Mouse (Mus musculus): ENCODE measurements around the gene 2610318N02Rik. TPM values are rescaled to one million over a fixed set of nuclear protein-coding genes. Genes with fewer than 3 reads are reported as not detected.

The 2610318N02Rik gene
- polyA plus RNA-seq (2012) = 9.2 and 12.9 TPM in 2 replicates

DNA sequence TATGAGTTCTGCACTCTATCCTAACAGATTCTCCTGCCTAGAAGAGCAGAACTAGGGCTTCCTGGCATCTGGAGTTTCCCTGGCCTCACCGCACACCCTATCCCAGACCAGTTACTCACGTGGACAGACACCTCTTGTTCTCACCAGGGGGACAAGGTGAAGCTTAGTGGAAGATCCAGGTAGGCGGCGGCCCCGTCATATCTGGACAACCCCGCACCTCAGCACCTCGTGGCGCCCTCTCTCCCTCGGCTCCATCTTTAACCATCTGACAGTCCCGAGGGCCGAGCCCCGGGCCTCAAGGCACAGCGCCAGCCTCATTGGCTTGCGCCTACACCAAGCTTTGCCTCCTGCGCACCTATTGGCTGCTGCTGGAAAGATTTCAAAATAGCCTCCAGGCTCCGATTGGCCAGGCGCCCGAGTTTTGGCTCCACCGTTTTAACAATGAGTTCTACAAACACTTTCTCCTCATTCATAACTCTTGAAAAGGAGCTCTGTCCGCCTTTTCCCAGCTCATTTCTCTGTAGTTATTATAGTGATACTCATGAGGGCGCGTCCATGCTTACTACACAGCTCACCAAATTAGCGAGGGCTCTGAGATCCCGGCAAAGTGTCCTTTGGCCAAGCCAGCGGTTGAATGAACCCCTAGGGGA is at the start of gene 2610318N02Rik:
Gene 2610318N02Rik, minus strand, starts transcription at position 297 of the 650 bp plus-strand sequence.
- TF ChIP-seq GATA1 (IDR thresholded peaks at IDR 0.05; ENCODE audit: low read length) = no peak

DNA sequence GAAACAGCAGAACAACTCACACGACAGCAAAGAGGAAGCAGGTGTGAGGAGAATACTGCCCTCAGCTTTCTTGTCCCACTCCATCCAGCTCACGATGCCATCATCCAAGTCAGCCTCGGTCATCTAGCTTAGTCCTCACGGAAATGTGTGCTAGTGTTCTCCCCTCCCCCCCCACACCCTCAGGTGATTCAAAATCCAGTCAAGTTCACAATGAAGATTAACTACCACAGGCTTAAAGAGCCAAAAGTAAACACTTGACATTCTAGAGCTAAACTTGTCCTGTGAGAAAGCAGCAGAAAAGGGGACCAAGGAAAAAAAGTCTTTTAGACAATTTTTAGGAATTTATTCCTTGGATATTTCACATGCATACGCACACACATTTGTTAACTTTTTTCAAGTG is 43.1 kb upstream of the 2610318N02Rik start:
- TF ChIP-seq GATA1 (IDR thresholded peaks at IDR 0.05; ENCODE audit: low read length) = no peak

DNA sequence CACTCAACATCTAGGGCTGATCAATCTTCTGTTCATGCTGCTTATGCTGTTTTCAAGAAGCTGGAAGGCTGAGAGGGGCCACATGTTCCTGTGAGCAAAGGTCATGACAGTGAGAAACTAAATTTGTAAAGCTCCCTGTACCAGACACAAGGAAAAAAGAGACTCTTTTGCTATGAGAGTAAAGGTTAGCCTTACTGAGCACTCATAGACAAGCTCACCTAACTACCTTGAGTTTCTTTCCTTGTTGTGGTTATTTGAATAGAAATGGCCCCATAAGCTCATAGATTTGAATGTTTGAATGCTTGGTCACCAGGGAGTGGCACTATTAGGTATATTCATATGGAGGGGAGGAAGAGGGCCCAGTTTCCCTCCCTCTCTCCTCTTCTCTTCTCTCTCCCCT is 42.2 kb upstream of the 2610318N02Rik start:
- TF ChIP-seq GATA1 (IDR thresholded peaks at IDR 0.05; ENCODE audit: low read length) = no peak

DNA sequence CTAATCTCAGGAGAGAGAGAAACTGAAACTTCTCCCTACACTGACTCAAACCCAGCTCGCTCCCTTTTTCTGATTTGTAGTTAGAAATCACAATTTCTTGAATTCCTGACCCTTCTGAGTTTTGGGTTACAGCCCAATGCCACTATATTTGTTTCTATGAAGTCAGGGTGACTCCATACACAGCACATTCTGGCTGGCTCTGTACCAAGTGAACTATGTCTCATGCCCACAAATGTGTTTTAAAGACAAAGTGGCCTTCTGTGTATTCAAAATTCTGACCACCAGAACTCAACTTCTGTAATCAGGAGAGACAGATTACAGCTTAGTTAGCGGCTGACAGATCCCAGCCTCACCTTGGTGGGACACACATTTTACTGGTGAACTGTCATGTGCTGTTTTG is 29.4 kb upstream of the 2610318N02Rik start:
- no peak for TF ChIP-seq GATA1 (IDR thresholded peaks at IDR 0.05; ENCODE audit: low read length)

DNA sequence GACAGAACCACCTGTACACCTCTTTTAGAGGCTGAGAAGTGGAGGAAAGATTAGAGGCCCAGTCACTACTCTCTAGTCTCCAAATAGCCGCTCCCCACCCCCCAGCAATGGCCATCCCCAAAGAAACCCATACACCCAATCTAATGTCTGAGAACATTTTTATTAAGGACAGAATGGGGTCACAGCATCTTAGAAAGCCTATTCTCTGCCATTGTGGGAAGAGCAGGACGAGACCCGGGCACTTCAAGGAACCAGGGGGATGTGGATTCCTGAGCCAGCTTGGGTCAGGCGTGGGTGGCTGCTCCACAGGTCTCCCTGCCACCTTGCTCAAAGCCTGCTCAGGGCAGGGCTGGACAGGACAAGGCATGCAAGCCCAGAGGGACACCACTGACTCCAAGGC is 26.9 kb upstream of the 2610318N02Rik start:
- TF ChIP-seq GATA1 (IDR thresholded peaks at IDR 0.05; ENCODE audit: low read length) = no peak

DNA sequence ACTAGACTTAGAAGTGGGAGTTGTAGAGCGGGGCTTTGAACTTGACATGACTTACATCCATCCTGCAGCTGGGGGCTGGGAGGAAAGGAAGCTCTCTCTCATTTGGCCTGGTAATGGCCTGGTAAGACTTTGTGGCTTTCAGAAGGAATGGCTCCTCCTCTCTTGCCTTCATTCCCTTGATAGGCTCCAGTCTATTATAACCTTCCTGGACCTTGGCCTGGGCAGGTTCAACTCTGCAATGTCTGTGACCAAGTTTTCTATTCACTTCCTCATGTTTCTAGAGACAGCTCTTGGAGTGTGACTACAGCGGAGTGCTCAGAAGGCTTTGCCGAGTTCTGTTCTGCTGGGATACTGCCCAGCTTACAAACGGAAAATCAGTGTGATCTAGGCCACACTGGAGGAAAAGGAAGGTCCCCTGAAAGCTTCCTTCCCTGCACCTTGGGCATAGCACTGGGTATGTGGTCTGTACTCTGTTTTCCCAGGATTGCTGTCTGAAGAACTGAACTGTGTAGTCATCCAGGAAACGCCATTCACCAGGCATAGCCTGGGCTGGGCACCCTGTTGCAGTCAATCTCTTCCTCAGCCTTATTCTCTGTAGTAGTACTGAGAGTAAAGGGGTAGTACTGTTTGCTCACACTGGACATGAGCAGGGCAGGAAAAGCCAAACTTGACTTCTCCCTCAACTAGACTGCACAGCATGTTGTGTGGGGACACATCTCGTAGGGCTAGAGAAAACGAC is 25.7 kb upstream of the 2610318N02Rik start:
- TF ChIP-seq GATA1 (IDR thresholded peaks at IDR 0.05; ENCODE audit: low read length) = no peak

- TF ChIP-seq GATA1 (IDR thresholded peaks at IDR 0.05; ENCODE audit: low read length) = no peak
Observed at GRCm38 (mm10) chr16:17148084-17148483, 23.1 kb upstream of the 2610318N02Rik start.

DNA sequence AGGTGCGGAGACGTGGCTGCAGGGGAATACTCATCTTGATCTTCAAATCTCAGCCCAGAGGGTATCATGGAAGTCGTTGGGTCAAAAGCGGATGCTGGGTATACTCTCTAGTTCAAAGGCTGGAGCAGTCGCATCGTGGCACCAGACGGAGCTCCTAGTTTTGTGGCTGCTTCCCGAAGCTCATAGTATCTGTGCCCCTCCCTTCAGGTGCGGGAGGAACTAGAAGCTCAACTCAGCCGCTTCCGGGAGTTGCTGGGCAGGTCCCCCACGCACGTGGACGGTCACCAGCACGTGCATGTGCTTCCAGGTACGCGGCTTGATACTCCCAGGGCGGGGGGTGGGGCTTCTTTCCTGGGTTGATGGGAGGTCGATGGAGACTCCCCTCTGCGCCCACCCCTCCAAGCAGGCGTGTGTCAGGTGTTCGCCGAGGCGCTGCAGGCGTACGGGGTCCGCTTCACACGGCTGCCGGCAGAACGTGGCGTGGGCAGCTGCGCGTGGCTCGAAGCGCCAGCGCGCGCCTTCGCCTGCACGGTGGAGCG is 22.5 kb upstream of the 2610318N02Rik start:
- no peak for TF ChIP-seq GATA1 (IDR thresholded peaks at IDR 0.05; ENCODE audit: low read length)

DNA sequence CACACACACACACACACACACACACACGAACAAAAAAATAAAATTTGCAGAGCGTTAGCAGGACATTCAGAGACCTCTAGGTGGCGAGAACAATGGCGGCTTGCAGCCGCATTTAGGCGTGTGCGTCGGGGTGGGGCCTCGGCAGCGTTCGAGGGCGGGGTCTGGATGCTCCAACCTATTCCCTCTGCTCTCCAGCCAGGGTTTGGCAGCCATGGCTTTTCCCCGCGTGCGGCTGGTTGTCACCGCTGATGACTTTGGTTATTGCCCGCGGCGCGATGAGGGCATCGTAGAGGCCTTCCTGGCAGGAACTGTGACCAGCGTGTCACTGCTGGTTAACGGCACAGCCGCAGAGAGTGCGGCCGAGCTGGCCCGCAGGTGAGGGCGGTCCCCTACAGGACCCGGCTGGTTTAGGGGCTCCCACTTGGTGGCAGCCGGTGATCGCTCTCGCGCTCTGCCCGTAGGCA is 21.8 kb upstream of the 2610318N02Rik start, which contains the start of gene Ccdc116:
Gene Ccdc116, minus strand, starts transcription at position 458 of the 464 bp plus-strand sequence.
- TF ChIP-seq GATA1 (IDR thresholded peaks at IDR 0.05; ENCODE audit: low read length) = no peak

DNA sequence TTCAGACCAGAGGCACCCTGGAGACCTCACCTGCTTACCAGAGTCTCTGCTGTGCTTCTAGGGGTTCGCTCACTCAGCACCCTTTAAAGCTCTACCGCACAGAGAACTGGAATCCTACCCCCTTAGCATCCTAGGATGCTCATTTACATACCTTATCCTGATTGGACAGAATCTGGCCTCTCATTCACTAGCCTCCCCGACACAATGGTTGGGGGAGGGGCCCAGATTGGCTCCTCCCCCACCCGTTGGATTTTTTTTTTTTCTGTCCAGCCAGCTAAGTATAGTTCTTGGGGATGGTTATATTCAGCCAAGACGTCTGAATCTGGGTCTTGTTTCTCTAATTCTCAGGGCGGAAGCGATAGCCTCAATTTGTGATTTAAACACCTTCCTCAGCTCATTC is 19.4 kb upstream of the 2610318N02Rik start, which contains the start of gene Ydjc:
Gene Ydjc, plus strand, starts transcription at position 283 of the 400 bp plus-strand sequence.
- no peak for TF ChIP-seq GATA1 (IDR thresholded peaks at IDR 0.05; ENCODE audit: low read length)

- no peak for TF ChIP-seq GATA1 (IDR thresholded peaks at IDR 0.05; ENCODE audit: low read length)
Observed at GRCm38 (mm10) chr16:17137355-17137754, 12.4 kb upstream of the 2610318N02Rik start.

DNA sequence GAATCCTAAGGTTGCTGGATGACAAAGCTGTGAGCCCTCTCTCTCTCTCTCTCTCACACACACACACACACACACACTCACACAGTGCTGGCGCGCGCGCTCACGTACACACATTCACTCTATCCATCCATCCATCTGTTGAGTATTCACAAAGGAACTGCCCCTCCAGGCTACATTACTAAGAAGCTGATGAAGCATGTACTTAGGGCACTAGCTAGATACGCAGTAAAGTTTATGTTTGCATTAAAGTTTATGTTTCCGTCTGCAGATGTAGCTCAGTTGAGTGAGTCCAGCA is 7.9 kb upstream of the 2610318N02Rik start:
- no peak for TF ChIP-seq GATA1 (IDR thresholded peaks at IDR 0.05; ENCODE audit: low read length)

DNA sequence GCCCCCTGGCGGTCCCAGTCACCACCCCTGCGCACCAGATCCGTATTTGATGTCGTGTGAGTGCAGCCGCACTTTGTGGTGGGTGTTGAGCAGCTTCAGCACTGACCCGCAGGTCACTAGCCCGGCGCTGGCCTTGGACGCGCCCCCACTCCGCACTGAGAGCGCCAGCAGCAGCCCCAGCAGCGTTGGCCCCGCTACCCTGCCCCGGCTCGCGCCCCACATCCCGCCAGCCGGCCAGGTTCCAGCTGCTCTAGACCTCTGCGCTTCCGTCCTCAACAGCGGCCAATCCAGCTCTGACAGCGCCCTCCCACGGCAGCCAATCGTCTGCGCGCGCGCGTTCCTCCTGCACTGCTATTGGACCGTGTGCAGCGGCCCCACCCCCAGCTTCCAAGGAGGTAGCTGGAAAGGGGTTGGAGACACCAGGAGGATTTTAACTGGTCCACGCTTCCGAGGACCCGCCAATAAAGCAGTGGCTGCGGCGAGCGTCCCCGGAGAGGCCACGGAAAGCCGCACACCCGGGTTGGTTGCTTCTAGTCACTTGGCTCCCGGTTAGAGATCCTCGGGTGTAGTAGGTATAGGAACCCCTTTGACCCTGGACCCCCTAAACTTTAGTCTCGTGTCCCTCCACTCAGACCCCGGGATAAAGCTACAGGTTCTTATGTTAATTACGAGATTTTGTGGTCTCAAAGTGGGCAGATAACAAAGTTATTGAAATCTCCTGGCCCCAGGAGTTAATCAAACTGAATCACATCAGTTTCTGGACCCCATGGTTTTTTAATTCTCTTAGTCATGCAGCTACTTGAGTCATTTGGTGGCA is 7.3 kb upstream of the 2610318N02Rik start, which contains the start of gene Sdf2l1:
Gene Sdf2l1, minus strand, starts transcription at position 295 of the 817 bp plus-strand sequence.
- TF ChIP-seq GATA1 (IDR thresholded peaks at IDR 0.05; ENCODE audit: low read length) = no peak

DNA sequence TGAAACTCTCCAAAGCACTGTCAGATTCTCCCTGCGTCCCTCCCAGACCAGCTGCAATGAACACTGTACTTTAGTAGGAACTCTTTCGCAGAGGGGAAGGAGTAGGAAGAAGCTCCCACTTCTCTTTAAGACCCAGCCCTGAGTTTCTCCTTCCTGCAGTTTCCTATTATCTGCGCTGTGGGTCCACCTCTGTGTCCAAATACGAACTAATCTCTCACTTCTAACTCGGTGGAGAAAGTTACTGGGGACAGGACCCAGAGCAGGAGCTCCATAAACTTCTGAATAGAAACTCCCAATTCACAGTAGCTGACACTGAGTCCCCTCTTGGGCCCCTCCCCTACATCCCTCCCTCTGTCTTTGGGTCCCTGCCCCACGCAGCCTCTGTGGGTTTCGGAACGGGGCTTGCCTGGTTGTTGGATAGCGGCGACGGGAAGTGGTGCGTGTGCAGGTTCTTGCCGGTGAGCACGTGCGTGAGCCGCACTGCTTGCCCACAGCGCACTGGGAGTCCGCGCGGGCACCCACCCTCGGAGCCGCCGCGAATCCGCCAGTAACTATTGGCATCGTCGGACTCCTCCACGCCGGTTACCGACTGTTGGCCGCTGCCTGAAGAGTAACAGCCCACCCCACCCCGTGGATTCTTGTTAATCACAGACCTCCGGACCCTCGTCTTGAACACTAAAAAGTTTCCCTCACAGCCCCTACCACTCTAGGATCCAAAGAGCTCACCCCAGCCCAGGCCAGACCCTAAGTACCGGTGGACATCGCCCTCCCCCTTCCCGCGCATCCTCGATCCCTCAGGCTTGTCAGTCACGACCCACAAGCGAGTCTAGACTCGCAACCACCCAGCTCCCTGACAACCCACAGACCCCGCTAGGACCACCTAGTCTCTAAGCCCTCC is 6.5 kb upstream of the 2610318N02Rik start:
- TF ChIP-seq GATA1 (IDR thresholded peaks at IDR 0.05; ENCODE audit: low read length) = no peak

GRCm38 (mm10) chr16:17127292-17127691 is 2.3 kb upstream of the 2610318N02Rik start:
- no peak for TF ChIP-seq GATA1 (IDR thresholded peaks at IDR 0.05; ENCODE audit: low read length)

Data from G1E-ER4 (cell line).